Mouse (Mus musculus) left cerebral cortex, adult 8-10 months (tissue): ENCODE results near the gene Sema4a. TPM values are rescaled to one million over a fixed set of nuclear protein-coding genes. Genes with fewer than 3 reads are reported as not detected.

Experiments
- DNase-seq, 2 experiments: peaks; one replicate each; pipeline ENCODE4 v3.0.0; 2022; ENCODE audit warnings: low spot score in 2 of 2
- total RNA-seq, 4 experiments: library from RNA; stranded (reverse); gene quantifications; 2 replicates each; pipeline ENCODE4 v1.2.4; 2022

The Sema4a gene
- total RNA-seq, 4 experiments from 2014 or later: 63.2 to 71.4 (median 66.8) TPM

DNA sequence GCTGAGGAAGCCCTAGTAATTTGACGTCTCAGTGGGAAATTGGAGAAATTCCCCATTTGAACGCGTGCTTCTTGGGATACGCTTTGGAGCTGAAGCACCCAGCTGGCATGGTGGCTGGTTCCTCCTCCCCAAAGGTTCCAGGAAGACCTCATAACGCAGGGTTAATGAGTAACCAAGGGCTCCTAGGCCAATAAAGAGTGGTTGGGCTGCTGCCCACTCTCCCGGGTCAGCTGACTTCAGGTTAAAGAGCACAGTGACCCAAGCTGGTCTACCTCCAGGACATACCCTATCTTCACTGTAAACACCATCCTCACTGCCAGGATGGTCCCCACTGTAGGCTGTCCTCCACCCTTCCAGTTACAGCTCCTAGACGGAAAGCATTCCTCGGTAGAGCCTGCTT, 4.7 kb downstream of the Sema4a start:
- DNase-seq: no peak

DNA sequence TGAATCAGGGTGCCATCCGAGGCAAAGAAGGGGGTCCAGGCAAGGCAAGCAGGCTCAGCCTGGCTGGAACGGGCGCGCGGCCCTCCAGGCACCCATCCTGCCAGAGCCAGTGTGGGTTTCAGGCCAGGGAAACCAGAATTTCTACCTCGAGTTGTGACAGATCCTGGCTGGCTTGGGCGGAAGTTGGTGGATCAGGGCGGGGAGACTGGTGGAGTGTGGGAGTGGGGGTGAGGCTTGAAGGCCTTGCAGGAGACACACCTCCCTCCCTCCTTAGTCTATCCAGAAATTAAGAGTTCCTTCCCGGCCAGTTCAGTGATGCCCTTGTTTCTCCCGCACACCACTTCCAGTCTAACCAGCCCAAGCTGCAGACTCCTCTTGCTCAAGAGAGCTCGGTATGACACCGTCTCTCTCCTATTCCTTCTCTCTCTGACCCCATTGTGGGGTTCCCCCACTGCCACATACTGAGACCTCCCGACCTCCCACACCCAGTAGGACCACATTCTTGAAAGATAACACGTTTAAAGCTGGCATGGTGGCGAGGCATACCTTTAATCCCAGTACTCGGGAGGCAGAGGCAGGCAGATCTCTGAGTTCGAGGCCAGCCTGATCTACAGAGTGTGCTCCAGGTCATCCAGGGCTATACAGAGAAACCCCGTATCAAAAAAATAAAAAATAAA, 5.3 kb downstream of the Sema4a start:
- no peak for DNase-seq

DNA sequence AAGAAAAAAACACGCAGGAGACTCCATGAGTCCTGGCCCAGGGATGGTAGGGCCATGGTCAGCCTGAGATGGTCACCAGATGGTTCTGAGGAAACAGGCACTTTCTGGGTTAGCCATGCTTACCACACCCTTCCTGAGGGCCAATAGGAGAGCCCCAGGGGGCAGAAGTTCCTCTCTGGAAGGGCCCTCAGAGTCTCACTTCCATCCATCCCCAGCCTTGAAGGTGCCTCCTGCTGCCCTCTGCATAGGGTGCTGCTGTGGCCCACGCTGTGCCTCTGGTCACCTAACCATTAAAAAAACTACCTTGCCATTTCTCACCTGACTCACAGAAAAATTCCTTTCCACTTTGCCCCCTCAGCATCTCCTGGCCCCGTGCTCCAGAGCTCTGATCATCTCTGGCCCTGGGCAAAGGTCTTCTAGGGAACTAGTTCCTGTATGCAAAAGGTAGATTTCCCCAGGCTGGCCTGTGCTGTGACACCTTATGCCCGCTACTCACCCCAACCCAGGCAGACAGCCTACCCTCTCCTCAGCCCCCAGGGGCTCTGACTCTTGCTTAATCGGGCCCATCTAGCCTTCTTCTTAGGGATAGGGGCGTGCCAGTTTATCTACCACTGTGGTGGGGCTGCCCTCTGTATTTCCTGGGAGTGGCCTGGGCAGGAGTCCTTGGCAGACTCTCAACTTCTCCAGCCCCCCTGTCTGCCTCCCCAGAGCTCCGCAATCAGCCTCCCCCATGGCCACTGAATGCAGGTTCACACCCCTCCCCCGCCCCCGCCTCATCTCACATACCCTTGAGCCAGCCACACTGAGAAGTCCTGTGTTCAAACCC, 6.0 kb downstream of the Sema4a start:
- DNase-seq: no peak

DNA sequence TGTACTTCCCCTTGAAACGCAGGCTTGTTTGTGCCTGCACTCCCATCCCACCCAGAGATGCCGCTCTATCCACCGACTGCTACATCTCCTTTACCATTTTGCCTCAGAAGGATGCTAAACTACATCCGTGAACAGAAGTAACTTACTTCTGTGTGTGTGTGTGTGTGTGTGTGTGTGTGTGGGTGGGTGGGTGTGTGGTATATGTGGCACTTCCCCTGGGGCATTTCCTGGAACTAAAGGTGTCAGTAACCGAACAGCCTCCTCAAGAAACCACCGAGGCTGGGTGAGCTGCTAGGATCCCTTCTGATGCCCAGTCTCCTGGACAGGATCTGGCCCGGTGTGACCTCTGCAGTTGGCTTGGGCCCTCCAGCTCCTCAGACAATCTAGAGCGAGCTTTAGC, 7.0 kb downstream of the Sema4a start:
- DNase-seq: no peak

DNA sequence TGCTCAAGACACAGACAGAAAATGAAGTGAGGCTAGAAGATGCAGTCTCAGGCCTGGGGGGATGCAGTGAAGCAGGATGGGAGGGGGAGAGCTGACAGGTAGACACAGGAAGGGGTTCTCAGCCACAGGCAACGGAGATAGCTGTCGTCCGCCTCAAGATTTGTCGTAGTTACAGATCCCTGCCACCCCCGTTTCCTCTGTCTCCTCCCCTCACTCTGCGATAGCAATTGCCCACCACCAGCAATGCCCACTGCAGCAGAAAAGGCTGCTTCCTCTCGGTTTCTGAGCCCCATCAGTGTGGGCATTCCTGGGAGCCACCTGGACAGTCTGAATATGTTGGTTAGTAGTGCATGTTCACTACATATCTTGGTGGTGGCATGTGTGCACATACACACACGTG, 7.6 kb downstream of the Sema4a start:
- DNase-seq: no peak

DNA sequence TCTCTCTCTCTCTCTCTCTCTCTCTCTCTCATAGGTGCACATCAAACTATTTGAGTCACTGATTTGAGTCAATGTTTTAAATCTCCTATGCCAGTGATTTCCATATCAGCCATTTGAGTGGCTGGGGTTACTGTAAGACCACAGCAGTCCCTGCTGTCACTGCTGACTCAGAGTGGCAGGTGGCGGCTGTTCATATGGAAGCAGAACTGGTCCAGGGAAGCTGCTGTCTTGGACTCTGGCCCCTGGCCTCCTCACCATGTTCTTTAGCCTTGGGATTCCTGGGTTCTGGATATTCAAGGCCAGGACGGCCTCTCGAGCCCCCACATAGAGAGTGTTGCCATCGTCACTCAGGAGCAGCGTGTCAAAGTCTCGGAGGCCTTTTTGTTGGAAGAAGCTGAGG, 8.3 kb downstream of the Sema4a start:
- DNase-seq: no peak

DNA sequence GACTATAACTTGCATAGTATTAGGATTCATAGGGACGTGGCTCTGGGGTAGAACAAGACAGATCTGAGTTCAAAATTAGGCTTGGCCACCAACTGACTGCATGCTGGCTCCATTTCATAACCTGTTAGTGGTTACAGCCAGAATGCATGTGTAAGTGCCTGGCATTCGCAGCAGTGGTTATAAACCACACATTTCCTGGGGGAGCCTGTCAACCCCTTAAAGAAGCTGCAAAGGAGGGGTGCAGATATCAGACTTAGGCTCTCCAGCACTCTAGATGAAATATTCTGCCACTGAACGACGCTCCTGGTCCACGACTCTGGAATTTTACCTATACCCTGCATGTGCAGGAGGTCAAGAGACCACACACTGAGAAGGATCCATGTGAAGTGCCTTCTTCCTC, 8.7 kb downstream of the Sema4a start:
- no peak for DNase-seq

DNA sequence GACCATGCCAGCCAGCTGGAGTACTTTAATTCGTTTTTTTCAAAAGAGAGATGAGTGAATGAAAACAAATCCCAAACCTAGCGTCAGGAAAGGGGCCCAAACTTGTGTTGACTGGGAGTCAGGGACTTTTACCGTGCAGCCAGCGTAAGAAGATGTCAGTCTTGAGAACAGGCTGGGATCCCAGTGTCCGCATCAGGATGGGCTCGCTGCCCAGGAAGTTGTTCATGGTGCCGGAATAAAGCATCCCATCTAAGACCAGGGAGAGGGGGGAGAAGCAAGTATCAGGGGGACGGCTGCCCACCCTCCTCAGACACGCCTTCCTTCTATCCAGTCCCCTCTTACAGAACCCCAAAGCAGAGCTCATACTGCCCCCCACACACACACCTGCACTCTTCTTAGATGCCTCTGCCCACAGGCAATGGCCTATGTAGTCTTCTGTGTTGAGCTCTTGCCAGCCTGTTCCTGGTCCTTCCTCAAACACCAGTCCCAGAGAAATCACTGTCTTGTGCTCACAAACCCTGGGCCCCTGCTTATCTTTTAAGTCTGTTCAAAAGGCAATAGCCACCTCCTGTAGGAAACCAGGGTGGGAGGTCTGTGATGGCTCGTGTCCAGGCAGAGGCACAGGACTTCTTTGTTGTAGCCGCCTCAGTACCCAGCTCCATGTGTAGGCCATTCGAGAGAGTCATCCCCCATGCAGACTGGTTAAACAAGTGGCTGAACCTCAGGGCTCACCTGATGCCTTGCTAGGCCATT, 10.4 kb downstream of the Sema4a start:
- DNase-seq: no peak

DNA sequence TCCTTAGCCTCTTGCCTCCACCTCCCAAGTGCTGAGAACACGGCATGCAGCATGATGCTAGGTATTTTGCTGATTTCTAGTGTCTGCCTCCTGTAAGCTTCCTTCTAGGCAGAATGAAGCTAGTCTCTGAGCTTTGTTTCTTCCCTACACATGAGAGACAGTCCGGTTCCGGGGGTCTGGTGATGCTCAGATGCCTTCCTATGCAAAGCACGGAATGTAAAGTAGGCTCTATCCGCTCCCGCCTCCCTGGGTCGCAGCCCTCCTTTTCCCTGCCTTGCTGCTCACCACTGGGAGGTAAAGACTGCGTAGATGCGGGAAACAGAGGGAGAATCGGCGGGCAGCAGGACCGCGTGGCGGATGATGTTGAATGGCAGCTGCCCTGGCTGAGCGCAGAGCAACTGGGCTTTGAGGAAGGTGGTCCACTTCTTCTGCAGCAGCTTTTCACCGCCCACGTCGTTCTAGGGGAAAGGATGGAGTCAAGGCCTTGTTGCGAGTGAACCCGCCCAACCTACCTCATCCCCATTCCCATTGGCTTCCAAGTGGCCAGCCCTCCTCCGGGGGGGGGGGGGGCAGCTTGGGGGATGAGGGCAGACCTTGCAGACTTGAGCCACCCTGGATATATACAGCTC, 11.5 kb downstream of the Sema4a start:
- DNase-seq: no peak

DNA sequence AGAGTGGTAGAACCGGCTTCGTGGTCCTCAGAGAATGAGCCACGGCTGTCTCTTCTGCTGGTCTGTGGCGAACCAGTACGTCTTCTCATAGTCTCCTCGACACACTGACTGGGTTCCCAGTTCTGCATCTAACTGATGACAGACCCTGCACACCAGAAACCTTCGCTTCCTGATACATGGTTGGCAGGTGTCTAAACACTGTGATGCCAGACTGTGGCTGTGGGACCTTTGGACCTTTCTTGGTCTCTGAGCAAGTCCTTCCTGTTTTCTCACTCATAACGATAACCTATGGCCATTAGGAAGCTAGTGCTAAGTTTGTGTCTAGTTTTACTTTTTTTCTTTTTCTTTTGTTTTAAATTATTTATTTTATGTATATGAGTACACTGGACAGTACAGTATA, 12.5 kb downstream of the Sema4a start:
- no peak for DNase-seq

DNA sequence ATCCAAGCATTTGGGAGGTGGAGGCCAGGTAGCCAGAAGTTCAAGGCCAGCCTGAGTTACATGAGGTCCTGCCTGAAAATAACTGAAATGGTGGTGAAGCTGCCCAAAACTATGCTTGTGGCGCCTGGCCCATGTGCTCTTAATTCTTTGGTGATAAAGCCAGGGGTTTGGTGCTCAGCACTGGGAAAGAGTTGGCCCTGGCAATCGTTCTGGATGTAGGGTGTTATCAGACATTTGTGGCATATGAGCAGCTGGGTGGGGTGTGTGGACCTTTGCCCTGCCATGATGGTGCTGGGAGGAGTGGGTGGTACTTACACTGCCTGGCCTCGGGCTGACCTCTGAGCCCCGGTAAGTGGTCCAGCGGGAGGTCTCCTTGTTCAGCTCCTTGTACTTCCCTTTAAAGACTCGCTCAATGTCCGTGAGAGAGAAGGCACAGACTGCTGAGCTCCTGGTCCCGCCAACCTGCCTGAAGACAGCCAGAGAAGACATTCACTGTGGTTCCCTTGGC, 13.3 kb downstream of the Sema4a start:
- DNase-seq: no peak

DNA sequence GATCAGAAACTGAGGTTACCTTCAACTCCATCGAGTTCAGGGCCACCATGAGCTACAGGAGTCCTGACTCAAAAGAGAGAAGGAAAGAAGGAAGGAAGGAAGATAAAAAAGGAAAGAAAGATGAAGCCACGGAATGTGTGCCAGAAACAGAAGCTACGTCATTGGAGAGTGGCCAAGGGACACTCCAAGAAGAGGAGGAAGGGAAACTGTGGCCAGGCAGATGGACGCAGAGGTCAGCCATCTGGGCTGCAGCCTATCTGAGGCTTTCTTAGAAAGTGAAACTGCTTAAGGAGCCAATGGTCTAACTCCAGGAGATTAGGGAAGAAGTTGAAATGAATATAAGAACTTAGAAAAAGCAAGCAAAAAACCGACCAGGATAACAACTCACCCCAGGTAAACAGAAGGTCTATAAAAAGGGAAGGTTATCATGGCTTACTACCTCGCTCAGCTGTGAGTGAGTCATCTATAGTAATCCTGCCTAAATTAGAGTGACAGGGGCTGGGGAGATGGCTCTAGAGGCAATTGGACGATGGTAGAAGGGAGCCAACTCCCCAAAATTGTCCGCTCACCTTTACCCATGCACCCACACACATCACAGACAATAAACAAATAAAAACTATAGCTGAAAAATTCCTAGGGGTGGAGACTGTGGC, 14.4 kb downstream of the Sema4a start:
- DNase-seq: no peak

DNA sequence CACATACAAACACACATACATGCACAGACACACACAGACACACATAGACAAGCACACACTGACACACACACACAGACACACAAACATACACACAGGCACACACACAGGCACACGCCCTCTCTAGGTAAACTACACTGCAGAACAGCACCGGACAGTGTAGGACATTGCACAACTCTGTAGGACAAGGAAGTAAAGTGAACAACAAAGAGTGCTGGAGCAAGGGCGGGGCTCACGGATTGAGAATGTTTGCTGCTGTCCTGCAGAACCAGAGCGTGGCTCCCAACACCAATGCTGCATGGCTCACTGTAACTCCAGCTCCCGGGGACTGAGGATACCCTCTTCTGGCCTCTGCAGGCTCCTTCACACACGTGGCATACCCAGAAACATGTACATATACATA, 18.1 kb downstream of the Sema4a start:
- DNase-seq: no peak

DNA sequence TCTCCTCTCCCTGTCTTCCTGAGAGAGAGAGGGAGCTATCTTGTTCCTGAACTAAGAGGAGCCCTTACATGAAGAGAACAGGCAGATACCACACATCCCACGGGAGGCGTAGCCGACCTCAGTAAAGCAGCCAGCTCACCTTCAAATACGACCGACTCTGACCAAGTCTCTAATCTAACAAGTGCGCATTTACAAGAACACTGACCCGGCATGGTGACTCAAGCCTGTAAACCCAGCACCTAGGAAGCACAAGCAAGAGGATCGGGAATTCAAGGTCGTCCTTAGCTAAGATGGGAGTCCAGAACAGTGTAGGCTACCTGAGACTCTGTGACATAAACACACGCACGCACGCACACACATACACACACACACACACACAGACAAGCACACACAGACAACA, 18.5 kb downstream of the Sema4a start:
- DNase-seq: no peak

DNA sequence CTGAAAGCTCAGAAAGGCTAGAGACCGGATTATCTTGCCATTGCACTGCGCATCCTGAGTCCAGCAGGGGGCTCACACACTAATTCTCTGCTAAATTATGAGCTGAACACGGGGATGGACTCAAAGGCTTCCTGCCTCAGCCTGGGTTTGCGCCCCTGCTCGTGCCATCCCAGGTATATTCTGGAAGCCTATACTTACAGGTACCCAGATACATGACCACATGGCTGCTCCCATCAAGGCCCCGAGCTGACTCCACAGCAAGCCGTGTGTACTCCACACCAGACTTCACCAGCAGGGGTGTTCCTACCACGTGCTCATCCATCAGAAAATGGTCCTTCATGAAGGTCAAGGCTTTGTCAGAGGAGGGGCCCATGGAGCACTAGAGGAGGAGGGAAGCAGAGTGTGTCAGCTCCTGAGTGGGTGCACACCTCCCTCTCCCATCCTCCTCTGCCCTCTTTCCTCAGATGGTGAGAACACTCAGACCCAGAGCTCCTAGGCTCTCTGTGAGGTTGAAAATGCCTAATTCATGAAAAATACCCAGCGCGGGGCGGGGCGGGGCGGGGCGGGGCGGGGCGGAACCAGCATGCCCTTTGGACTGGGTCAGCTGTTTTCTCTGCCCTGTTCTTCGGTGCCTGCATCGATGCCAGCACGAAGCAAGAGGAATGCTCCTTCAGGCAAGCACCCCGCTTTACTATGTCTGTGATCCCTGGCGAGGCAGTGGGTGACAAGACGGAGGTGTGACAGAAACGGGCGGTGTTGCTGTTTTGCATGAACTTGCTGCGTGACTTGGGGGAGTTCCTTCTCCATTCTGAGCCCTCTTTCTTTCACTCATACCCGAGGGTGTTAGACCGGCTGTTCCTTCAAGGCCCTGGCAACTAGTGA, 20.2 kb downstream of the Sema4a start:
- peak in 1 of 2 experiments; percentile 63 for DNase-seq

DNA sequence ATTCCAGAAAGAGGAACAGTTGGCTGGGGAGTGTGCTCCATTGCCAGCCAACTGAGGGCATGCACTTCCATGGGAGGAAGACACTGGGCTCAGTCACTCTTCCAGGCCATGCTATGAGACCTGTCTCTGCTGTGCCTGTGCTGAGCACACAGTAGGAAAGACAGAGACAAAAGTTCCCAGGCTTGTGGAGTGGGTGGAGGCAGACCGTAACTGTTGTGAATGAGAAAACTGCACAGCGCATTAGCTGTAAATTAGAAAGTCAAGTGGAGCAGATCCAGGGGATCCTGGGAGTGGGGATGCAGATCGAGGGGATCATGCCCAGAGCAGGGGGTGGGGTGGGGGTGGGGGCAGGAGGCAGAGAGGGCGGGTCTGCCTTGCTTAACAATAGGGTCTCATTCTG, 21.4 kb downstream of the Sema4a start:
- DNase-seq: no peak

DNA sequence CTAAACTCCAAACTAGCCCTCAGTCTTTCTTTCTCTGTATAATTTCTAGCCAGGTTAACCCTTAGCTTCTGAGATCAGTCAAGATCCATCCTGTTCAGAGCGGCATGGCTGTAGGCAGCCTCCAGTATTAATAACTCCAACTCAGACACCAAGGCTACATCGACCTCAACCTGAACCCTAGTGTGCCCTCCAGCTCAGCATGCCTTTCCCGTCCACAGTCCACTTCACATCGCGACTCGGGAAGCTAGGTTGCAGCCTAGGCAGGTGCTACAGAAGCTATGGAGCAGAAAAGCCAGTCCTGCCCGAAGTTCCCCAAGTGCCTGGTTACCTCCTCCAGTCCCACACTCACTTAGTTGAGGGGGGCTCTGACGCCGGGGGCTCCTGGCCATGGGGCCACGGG, 23.5 kb downstream of the Sema4a start:
- DNase-seq: no peak

DNA sequence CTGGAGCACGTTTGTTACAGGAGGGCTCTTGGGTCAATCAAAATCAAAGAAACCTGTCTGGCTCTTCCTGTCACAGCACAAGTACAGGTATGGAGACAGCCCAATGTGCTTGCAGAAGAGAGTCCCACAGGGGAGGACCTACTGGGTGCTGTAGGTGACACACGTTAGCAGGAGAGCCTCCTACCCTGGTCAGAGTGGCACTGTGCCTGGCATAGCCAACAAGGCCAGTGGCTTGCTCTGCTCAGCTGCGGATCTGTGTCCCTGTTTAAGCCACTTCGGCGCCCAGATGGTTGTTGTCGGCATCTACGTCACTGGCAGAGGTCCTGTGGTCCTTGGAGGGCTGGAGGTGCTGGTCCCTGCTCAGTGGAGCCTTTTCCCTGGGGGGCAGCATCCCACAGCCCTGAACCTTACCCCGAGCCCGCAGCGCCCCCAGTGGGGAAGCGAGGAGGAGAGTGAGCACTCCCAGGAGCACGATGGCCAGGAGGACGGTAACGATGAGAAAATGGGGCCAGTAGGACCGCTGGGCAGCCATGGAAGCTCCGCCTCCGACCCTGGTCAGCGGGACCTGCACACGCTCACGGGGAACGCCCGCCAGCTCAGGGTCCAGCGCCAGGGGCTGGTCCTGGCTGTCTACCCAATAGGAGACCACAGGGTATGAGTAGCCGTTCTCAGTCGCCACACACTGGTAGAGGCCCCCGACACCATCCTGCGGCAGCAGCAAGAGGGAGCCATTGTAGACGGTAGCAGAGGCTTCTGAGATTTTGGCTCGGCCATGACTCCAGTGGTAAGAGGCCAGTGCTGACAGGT, 24.4 kb downstream of the Sema4a start:
- DNase-seq: peak in 1 of 2 experiments; percentile 48

DNA sequence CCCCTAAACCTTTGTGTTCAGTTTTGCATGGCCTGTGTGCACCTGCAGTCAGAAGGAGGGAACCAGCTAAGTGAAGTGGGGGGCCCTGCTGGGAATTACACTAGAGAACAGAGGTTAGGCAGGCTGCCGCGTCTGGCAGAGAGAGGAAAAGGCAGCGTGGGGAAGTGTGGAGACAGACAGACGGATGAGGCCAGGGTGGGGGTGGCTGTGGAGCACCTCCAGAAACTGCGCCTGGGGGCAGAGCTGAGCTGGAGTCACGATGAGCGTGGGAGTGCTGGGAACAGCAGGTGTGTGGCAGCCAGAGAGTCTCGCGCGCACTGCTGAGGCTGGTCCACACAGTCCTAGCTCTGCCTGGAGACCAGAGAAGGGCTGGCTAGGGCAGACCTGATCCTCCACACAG, 25.5 kb downstream of the Sema4a start:
- peak; percentile 39 to 93 for DNase-seq
